Mouse (Mus musculus): Measurements from ENCODE around the gene Smtnl2. TPM values are rescaled to one million over a fixed set of nuclear protein-coding genes. Genes with fewer than 3 reads are reported as not detected.
"Not testable (repeated sequence)": the region's sequence is repeated elsewhere in the genome, so short reads cannot be mapped to it uniquely, and the experiment has no call there.

The Smtnl2 gene
- polyA plus RNA-seq, 1 experiment from 2014 or later, result 12.2 TPM

DNA sequence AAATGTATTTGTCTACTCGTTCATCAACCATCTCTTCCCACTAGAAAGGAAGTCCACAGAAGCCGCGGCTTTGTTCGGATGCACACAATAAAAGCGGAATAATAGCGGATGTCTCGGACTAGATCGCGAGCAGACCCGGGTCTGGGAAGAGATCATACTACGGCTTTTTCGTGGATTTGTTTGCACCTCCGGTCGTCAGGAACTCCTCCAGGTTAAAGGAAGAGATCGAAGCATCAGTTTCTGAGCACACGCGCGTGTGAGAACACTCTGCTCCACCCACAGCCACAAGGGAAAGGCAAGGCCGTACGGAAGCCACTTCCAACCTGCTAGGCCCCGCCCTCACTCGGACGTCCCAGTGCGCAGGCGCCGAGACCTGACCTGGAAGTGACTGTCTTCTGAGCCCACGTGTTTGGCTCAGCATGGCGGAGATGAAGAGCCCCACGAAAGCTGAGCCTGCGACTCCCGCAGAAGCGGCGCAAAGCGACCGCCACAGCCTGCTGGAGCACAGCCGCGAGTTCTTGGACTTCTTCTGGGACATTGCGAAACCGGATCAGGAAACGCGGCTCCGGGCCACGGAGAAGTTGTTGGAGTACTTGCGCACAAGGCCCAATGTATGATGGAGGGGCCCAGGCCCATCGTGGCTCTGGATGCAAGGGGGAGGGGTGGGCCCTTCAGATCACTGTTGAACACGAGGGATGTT lies 29.6 kb upstream of the Smtnl2 start, which contains the start of gene Mybbp1a:
Mybbp1a (plus strand) TSS at position 391 of the 700 bp plus-strand sequence.
- WGBS, result under 1% methylated on average over 46 of the region's 46 CpGs
- peak within 1 kb of the TSS; percentile 76 for H3K4me2 ChIP-seq (ENCODE audit: low read length)
- peaks cover 24% of the 10 kb centered on the region for H3K36me3 ChIP-seq (ENCODE audit: control insufficient read depth, insufficient read depth, low read length)
- peak; percentile 94 for ATAC-seq
- no peaks in the 10 kb centered on the region for H3K27me3 ChIP-seq (ENCODE audit: control insufficient read depth, insufficient read depth, low read depth, low read length)
- no peaks in the 10 kb centered on the region for H3K9me3 ChIP-seq (replicated peaks; ENCODE audit: control insufficient read depth, low read length, poor library complexity, severe bottlenecking)
- peak within 1 kb of the TSS; percentile 73 for H3K9ac ChIP-seq (ENCODE audit: low read depth, low read length)
- H3K4me3 ChIP-seq (ENCODE audit: low read depth, low read length), result peak within 1 kb of the TSS; percentile 61
- H3K27ac ChIP-seq (ENCODE audit: low read length), result peak within 1 kb of the TSS; percentile 97
- peaks cover 7% of the 10 kb centered on the region for H3K4me1 ChIP-seq (ENCODE audit: control insufficient read depth, insufficient read depth, low read length)

DNA sequence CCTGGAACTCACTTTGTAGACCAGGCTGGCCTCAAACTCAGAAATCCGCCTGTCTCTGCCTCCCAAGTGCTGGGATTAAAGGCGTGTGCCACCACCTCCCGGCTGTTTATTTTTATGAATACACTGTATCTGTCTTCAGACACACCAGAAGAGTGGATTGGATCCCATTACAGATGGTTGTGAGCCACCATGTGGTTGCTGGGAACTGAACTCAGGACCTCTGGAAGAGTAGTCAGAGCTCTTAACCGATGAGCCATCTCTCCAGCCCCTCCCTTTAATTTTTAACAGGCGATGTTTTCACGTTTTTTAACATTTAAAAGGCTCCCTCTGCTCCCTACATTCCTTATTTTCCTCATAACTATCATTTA lies 29.1 kb upstream of the Smtnl2 start:
- not testable (repeated sequence) for H3K4me1 ChIP-seq (ENCODE audit: control insufficient read depth, insufficient read depth, low read length); H3K9me3 ChIP-seq (replicated peaks; ENCODE audit: control insufficient read depth, low read length, poor library complexity, severe bottlenecking); H3K27me3 ChIP-seq (ENCODE audit: control insufficient read depth, insufficient read depth, low read depth, low read length)
- ATAC-seq, result peak; percentile 46; the same call in 1 of the 2 replicates
- Histone ChIP-seq H3K36me3 (ENCODE audit: control insufficient read depth, insufficient read depth, low read length) (peaks cover 20% of the 10 kb centered on the region), H3K27ac (ENCODE audit: low read length) (peak overlapping the region; percentile 97), H3K9ac (ENCODE audit: low read depth, low read length) (peak overlapping the region; percentile 73), H3K4me3 (ENCODE audit: low read depth, low read length) (peak overlapping the region; percentile 61), H3K4me2 (ENCODE audit: low read length) (peak overlapping the region; percentile 76)
- 42% methylated on average over 6 of the region's 6 CpGs for WGBS

DNA sequence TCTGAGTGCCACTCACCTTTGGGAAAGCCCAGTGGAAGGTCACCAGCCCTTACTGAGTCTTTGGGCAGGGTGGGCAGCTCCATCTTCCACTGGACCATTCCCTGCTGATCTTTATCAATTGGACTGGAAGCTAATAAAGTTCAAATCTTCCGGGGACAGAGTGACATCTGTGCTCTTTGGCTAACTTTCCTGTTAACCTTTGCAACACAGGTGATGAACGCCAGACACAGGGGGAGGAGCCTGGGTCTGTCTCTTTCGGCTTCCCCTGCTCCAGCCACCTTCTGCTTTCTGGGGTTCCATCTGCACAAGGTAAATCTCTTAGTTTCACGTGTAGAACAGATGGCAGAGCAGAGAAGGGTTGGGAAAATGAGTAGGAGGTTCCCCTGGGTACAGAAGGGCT lies 26.9 kb upstream of the Smtnl2 start:
- ATAC-seq, result no peak
- Histone ChIP-seq H3K9me3 (replicated peaks; ENCODE audit: control insufficient read depth, low read length, poor library complexity, severe bottlenecking) (no peaks in the 10 kb centered on the region), H3K4me3 (ENCODE audit: low read depth, low read length) (no peak overlapping the region), H3K27ac (ENCODE audit: low read length) (no peak overlapping the region), H3K27me3 (ENCODE audit: control insufficient read depth, insufficient read depth, low read depth, low read length) (no peaks in the 10 kb centered on the region), H3K9ac (ENCODE audit: low read depth, low read length) (no peak overlapping the region), H3K4me1 (ENCODE audit: control insufficient read depth, insufficient read depth, low read length) (peaks cover 7% of the 10 kb centered on the region), H3K4me2 (ENCODE audit: low read length) (no peak overlapping the region), H3K36me3 (ENCODE audit: control insufficient read depth, insufficient read depth, low read length) (peaks cover 5% of the 10 kb centered on the region)
- 75% methylated on average over 4 of the region's 4 CpGs for WGBS

DNA sequence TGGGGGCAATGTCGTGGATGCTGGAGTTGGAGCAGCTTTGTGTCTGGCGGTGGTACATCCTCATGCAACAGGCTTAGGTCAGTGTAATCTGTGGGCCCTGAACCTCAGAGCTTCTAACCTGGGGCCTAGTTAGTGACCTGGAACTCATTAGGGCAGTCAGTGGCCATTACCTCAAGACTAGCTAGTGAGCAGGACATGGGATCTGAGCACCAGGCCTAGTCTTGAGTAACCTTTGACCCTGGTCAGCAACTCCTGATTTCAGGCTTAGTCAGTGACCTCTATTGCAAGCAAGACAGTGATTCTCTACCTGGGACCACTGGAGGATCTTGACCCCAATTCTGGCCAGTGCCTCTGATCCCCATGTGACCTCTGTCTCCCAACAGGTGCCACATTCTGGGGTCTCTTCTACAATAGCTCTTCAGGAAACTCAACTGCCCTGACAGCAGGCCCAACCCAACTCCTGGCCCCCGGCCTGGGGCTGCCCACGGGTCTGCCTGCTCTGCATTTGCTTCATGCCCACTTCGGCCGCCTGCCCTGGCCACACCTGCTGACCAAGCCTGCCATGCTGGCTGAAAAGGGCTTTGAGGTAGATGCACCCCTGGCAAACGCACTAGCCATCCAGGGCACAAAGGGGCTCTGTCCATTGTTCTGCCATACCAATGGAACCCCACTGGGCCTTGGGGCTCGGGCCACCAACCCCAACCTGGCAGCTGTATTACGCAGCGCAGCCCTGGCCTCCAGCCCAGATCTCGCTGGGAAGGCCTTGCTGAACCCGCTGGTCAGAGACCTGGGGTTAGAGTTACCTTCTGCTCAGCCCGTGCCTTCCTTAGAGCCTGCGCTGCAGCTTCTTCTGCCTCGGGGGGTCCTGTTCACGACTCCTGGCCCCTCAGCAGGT lies 25.5 kb upstream of the Smtnl2 start:
- no peak overlapping the region for H3K4me2 ChIP-seq (ENCODE audit: low read length)
- no peak overlapping the region for H3K9ac ChIP-seq (ENCODE audit: low read depth, low read length)
- no peaks in the 10 kb centered on the region for H3K9me3 ChIP-seq (replicated peaks; ENCODE audit: control insufficient read depth, low read length, poor library complexity, severe bottlenecking)
- H3K27me3 ChIP-seq (ENCODE audit: control insufficient read depth, insufficient read depth, low read depth, low read length), result no peaks in the 10 kb centered on the region
- H3K27ac ChIP-seq (ENCODE audit: low read length), result no peak overlapping the region
- WGBS, result 80% methylated on average over 16 of the region's 16 CpGs
- H3K36me3 ChIP-seq (ENCODE audit: control insufficient read depth, insufficient read depth, low read length), result no peaks in the 10 kb centered on the region
- H3K4me1 ChIP-seq (ENCODE audit: control insufficient read depth, insufficient read depth, low read length), result peaks cover 2% of the 10 kb centered on the region
- no peak for ATAC-seq
- no peak overlapping the region for H3K4me3 ChIP-seq (ENCODE audit: low read depth, low read length)

DNA sequence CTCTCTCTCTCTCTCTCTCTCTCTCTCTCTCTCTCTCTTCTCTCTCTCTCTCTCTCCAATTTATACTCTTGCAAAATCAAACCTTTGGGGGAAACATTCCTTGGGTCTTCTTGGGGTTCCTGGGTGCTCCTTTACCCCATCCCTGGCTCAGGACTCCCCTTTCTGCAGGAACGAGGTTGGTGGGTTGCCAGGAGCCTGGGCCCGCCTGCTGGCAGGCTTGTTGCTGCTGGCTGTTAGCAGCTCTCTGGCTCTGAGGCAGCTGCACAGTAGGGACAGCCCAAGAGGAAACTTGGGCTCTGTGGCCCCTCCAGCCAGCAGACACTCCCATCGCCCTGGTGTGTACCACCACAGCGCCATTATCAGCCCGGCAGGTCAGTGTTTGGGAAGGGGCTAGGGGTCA lies 24.8 kb upstream of the Smtnl2 start:
- H3K9ac ChIP-seq (ENCODE audit: low read depth, low read length), result no peak overlapping the region
- no peaks in the 10 kb centered on the region for H3K27me3 ChIP-seq (ENCODE audit: control insufficient read depth, insufficient read depth, low read depth, low read length)
- H3K4me3 ChIP-seq (ENCODE audit: low read depth, low read length), result no peak overlapping the region
- ATAC-seq, result no peak
- 62% methylated on average over 5 of the region's 5 CpGs for WGBS
- no peak overlapping the region for H3K27ac ChIP-seq (ENCODE audit: low read length)
- no peaks in the 10 kb centered on the region for H3K36me3 ChIP-seq (ENCODE audit: control insufficient read depth, insufficient read depth, low read length)
- H3K4me2 ChIP-seq (ENCODE audit: low read length), result no peak overlapping the region
- no peaks in the 10 kb centered on the region for H3K4me1 ChIP-seq (ENCODE audit: control insufficient read depth, insufficient read depth, low read length)
- no peaks in the 10 kb centered on the region for H3K9me3 ChIP-seq (replicated peaks; ENCODE audit: control insufficient read depth, low read length, poor library complexity, severe bottlenecking)

DNA sequence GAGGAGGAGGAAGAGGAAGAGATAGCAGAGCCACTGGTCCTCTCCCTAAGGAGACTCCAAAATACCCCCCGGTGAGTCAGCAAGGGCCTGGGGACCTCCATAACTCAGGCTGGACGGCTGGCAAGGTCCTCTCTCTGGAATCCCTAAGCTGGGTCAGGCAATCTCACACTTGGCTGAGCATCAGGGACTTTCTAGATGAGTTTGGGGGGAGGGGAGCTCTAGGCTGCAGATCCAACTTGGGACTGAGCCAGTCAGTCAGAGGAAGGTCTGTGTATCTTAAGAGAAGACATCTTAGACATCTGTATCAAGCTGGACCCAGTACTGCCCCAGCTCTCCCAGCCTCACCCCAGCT lies 24.2 kb upstream of the Smtnl2 start:
- H3K9ac ChIP-seq (ENCODE audit: low read depth, low read length), result no peak overlapping the region
- no peaks in the 10 kb centered on the region for H3K4me1 ChIP-seq (ENCODE audit: control insufficient read depth, insufficient read depth, low read length)
- no peaks in the 10 kb centered on the region for H3K27me3 ChIP-seq (ENCODE audit: control insufficient read depth, insufficient read depth, low read depth, low read length)
- no peak overlapping the region for H3K27ac ChIP-seq (ENCODE audit: low read length)
- no peak overlapping the region for H3K4me3 ChIP-seq (ENCODE audit: low read depth, low read length)
- H3K4me2 ChIP-seq (ENCODE audit: low read length), result no peak overlapping the region
- 43% methylated on average over 2 of the region's 2 CpGs for WGBS
- no peaks in the 10 kb centered on the region for H3K36me3 ChIP-seq (ENCODE audit: control insufficient read depth, insufficient read depth, low read length)
- no peaks in the 10 kb centered on the region for H3K9me3 ChIP-seq (replicated peaks; ENCODE audit: control insufficient read depth, low read length, poor library complexity, severe bottlenecking)
- ATAC-seq, result no peak

DNA sequence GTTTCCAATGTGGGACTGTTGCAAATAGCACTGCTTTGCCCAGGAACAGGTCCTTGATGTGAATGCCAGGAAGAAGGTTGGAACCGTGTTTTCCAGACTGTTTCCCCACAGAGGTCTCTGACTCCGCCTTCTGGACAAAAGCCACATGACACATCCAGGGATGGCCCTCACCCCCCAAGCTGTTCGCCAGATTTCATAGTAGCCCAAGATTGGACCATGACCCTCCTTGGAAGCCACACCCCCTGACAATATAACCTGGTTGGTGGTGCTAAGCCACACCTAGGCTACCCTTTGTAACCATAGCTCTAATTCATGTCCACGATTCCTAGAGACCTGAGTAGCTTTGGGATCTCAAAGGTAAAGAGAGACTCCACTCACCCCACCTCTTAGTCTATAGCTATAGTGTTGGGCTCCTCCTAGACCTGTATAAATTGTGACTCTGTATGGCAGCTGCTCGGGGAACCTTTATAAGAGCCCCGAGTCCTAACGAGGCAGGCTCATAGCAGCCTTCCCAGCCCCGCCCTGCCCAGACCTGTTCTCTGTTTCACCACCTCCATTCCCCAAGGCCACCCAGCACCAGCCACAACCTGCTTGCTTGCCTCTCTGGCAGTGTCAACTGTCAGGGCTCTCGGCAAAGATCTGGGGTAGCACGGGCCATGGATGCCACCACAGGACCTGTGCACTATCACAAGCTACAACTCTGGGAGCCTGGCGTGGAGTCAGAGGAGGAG lies 23.6 kb upstream of the Smtnl2 start, which contains the start of gene Ggt6:
Ggt6 (plus strand) TSS at position 564 of the 731 bp plus-strand sequence.
- no peaks in the 10 kb centered on the region for H3K27me3 ChIP-seq (ENCODE audit: control insufficient read depth, insufficient read depth, low read depth, low read length)
- 76% methylated on average over 11 of the region's 11 CpGs for WGBS
- no peaks in the 10 kb centered on the region for H3K36me3 ChIP-seq (ENCODE audit: control insufficient read depth, insufficient read depth, low read length)
- no peak within 1 kb of the TSS for H3K4me3 ChIP-seq (ENCODE audit: low read depth, low read length)
- H3K4me1 ChIP-seq (ENCODE audit: control insufficient read depth, insufficient read depth, low read length), result no peaks in the 10 kb centered on the region
- no peak within 1 kb of the TSS for H3K9ac ChIP-seq (ENCODE audit: low read depth, low read length)
- ATAC-seq, result no peak
- H3K9me3 ChIP-seq (replicated peaks; ENCODE audit: control insufficient read depth, low read length, poor library complexity, severe bottlenecking), result no peaks in the 10 kb centered on the region
- no peak within 1 kb of the TSS for H3K4me2 ChIP-seq (ENCODE audit: low read length)
- no peak within 1 kb of the TSS for H3K27ac ChIP-seq (ENCODE audit: low read length)

DNA sequence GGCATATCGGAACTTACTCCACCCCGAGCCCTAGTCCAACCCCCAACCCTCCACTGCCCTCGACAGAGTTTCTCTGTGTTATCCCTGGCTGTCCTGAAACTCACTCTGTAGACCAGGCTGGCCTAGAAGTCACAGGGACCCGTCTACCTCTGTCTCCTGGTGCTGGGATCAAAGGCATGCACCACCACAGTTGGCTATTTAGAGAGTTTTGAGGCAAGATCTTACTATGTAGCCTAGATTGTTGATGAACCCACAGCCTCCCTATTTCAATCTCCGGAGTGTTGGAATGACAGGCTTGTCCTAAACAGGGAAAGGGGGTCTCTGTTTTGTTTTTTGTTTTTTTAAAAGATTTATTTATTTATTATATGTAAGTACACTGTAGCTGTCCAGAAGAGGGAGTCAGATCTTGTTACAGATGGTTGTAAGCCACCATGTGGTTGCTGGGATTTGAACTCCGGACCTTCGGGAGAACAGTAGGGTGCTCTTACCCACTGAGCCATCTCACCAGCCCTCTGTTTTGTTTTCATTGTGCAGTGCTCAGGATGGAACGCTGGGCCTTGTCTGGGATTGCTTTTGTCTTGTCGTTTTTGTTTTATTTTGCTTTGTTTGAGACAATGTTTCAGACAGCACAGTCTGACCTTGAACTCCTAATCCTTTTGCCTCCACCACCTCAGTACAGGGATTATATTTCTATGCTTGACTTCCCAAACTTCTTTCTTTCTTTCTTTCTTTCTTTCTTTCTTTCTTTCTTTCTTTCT lies 19.0 kb upstream of the Smtnl2 start:
- H3K27me3 ChIP-seq (ENCODE audit: control insufficient read depth, insufficient read depth, low read depth, low read length); H3K4me3 ChIP-seq (ENCODE audit: low read depth, low read length); H3K4me2 ChIP-seq (ENCODE audit: low read length); H3K9me3 ChIP-seq (replicated peaks; ENCODE audit: control insufficient read depth, low read length, poor library complexity, severe bottlenecking); H3K36me3 ChIP-seq (ENCODE audit: control insufficient read depth, insufficient read depth, low read length); H3K9ac ChIP-seq (ENCODE audit: low read depth, low read length); ATAC-seq; H3K4me1 ChIP-seq (ENCODE audit: control insufficient read depth, insufficient read depth, low read length); H3K27ac ChIP-seq (ENCODE audit: low read length): not testable (repeated sequence)
- WGBS, result 59% methylated on average over 9 of the region's 9 CpGs

All from midbrain, embryonic 16.5 days (tissue).